Mouse (Mus musculus) neural tube, embryonic 14.5 days (tissue): Measurements from ENCODE around the gene Ttc9b. TPM values are rescaled to one million over a fixed set of nuclear protein-coding genes. Genes with fewer than 3 reads are reported as not detected.

ENCODE experiments used
- ATAC-seq: fragments of 200-750 bp; cut with Nextera tagmentation; 2 replicates; pipeline ENCODE4 v1.8.0; 2017; ENCODE audit warnings: low read depth, mild to moderate bottlenecking, moderate TSS enrichment, moderate library complexity
- H3K27ac ChIP-seq: fragments of 300-500 bp; sonication (generic); 2 replicates; pipeline ENCODE4 v1.5.1; 2014; ENCODE audit warnings: low read depth, mild to moderate bottlenecking, control low read depth, low read length, moderate library complexity, mixed read lengths
- H3K27me3 ChIP-seq: fragments of 300-500 bp; sonication (generic); 2 replicates; pipeline ENCODE4 v1.6.1; 2014; ENCODE audit warnings: low read length; ENCODE audit not compliant: control insufficient read depth, insufficient read depth
- H3K36me3 ChIP-seq: fragments of 300-500 bp; sonication (generic); 2 replicates; pipeline ENCODE4 v1.6.1; 2014; ENCODE audit warnings: low read length, mixed read lengths; ENCODE audit not compliant: control insufficient read depth, insufficient read depth
- H3K4me1 ChIP-seq: fragments of 300-500 bp; sonication (generic); 2 replicates; pipeline ENCODE4 v1.6.1; 2014; ENCODE audit warnings: low read length; ENCODE audit not compliant: control insufficient read depth, insufficient read depth
- H3K4me2 ChIP-seq: fragments of 300-500 bp; sonication (generic); 2 replicates; pipeline ENCODE4 v1.6.1; 2014; ENCODE audit warnings: mild to moderate bottlenecking, low read depth, low read length, control low read depth
- H3K4me3 ChIP-seq: fragments of 300-500 bp; sonication (generic); 2 replicates; pipeline ENCODE4 v1.5.1; 2014; ENCODE audit warnings: low read depth, low read length, control low read depth, mixed read lengths
- H3K9ac ChIP-seq: fragments of 300-500 bp; sonication (generic); replicated peaks from 2 replicates; pipeline ENCODE4 v1.6.1; 2014; ENCODE audit warnings: low read depth, mild to moderate bottlenecking, control low read depth, low read length, mixed read lengths
- H3K9me3 ChIP-seq: fragments of 300-500 bp; sonication (generic); 2 replicates; pipeline ENCODE4 v1.6.1; 2016; ENCODE audit warnings: low read length; ENCODE audit not compliant: control insufficient read depth
- WGBS: fragments of 180-500 bp; shearing (Covaris S2); extraction: QIAGEN DNeasy Blood & Tissue Kit; methylation state at CpG from one replicate; pipeline ENCODE4 v1.1.7; 2014; 5-methylcytosine and 5-hydroxymethylcytosine counted together
- polyA plus RNA-seq: library from polyadenylated mRNA; unstranded; fragments of >200 nt; fragmentation: Nextera tagmentation; extraction: Ambion mirVana; gene quantifications from 2 replicates; pipeline ENCODE4 v1.2.1, GENCODE M21; 2014

The Ttc9b gene
- polyA plus RNA-seq, 1 experiment from 2014 or later = 111 TPM

- no peak for ATAC-seq
- 37% methylated on average over 14 of the region's 14 CpGs for WGBS
- H3K4me2 ChIP-seq = peak overlapping the region; percentile 60
These were observed 34.6 kb downstream of the Ttc9b start for GRCm38 (mm10) chr7:27688246-27688788.

GRCm38 (mm10) chr7:27688815-27689612, 35.3 kb downstream of the Ttc9b start, which contains the start of gene Zfp607b:
Zfp607b (plus strand) TSS chr7:27689340.
- Histone ChIP-seq H3K36me3 (no peaks in the 10 kb centered on the region), H3K4me1 (peaks cover 12% of the 10 kb centered on the region; the same call in 1 of the 2 replicates), H3K4me3 (peak within 1 kb of the TSS; percentile 34), H3K9ac (peak within 1 kb of the TSS; percentile 37), H3K27ac (peak within 1 kb of the TSS; percentile 61; the same call in 1 of the 2 replicates), H3K27me3 (no peaks in the 10 kb centered on the region), H3K9me3 (no peaks in the 10 kb centered on the region), H3K4me2 (peak within 1 kb of the TSS; percentile 60)
- ATAC-seq = peak; percentile 99
- WGBS = under 1% methylated on average over 19 of the region's 19 CpGs

More at GRCm38 (mm10) chr7:27688246-27688788, 34.6 kb downstream of the Ttc9b start:
- H3K36me3 ChIP-seq = no peaks in the 10 kb centered on the region
- no peaks in the 10 kb centered on the region for H3K27me3 ChIP-seq
- no peak overlapping the region for H3K27ac ChIP-seq
- H3K9me3 ChIP-seq = no peaks in the 10 kb centered on the region
- H3K9ac ChIP-seq = peak overlapping the region; percentile 37
- peaks cover 12% of the 10 kb centered on the region; the same call in 1 of the 2 replicates for H3K4me1 ChIP-seq
- peak overlapping the region; percentile 34 for H3K4me3 ChIP-seq

- H3K4me1 ChIP-seq = peaks cover 9% of the 10 kb centered on the region; the same call in 1 of the 2 replicates
- H3K9me3 ChIP-seq = no peaks in the 10 kb centered on the region
- no peak overlapping the region for H3K27ac ChIP-seq
- 47% methylated on average over 5 of the region's 5 CpGs for WGBS
- no peak overlapping the region for H3K9ac ChIP-seq
- H3K27me3 ChIP-seq = no peaks in the 10 kb centered on the region
- no peak overlapping the region for H3K4me2 ChIP-seq
- no peak overlapping the region for H3K4me3 ChIP-seq
- ATAC-seq = no peak
- H3K36me3 ChIP-seq = no peaks in the 10 kb centered on the region
These were observed 37.4 kb downstream of the Ttc9b start for GRCm38 (mm10) chr7:27691076-27691475.

GRCm38 (mm10) chr7:27696711-27697110, 43.0 kb downstream of the Ttc9b start:
- H3K9ac ChIP-seq = no peak overlapping the region
- H3K4me1 ChIP-seq = no peaks in the 10 kb centered on the region
- H3K27ac ChIP-seq = no peak overlapping the region
- ATAC-seq = no peak
- 35% methylated on average over 3 of the region's 3 CpGs for WGBS
- H3K4me2 ChIP-seq = no peak overlapping the region
- no peak overlapping the region for H3K4me3 ChIP-seq
- no peaks in the 10 kb centered on the region for H3K27me3 ChIP-seq
- no peaks in the 10 kb centered on the region for H3K9me3 ChIP-seq
- H3K36me3 ChIP-seq = no peaks in the 10 kb centered on the region; the same call in 1 of the 2 replicates

Other genes starting within 250 kb of the Ttc9b start
- 3.9 and 5.6 TPM in 2 replicates for gene Sptbn4, start 206.2 kb upstream of the Ttc9b start, polyA plus RNA-seq
- gene Blvrb, start 205.9 kb upstream of the Ttc9b start, polyA plus RNA-seq = 12.1 and 23.0 TPM in 2 replicates
- gene Sertad3, start 180.1 kb upstream of the Ttc9b start, polyA plus RNA-seq = 5.7 and 10.0 TPM in 2 replicates
- gene Sertad1, start 167.0 kb upstream of the Ttc9b start, polyA plus RNA-seq = 6.1 and 10.7 TPM in 2 replicates
- 0.43 and 1.1 TPM in 2 replicates for gene Prx, start 154.6 kb upstream of the Ttc9b start, polyA plus RNA-seq
- gene Hipk4, start 130.6 kb upstream of the Ttc9b start, polyA plus RNA-seq = 1.2 and 2.1 TPM in 2 replicates
- 148 and 168 TPM in 2 replicates for gene Pld3, start 100.7 kb upstream of the Ttc9b start, polyA plus RNA-seq
- gene 2310022A10Rik, start 100.7 kb upstream of the Ttc9b start, polyA plus RNA-seq = 27.2 TPM in 2 replicates
- gene Akt2, start 62.4 kb upstream of the Ttc9b start, polyA plus RNA-seq = 44.1 and 51.4 TPM in 2 replicates
- gene Map3k10, start 20.7 kb downstream of the Ttc9b start, polyA plus RNA-seq = 17.0 and 22.3 TPM in 2 replicates
- 12.2 and 13.1 TPM in 2 replicates for gene Zfp607b, start 35.4 kb downstream of the Ttc9b start, polyA plus RNA-seq
- gene Zfp60, start 77.5 kb downstream of the Ttc9b start, polyA plus RNA-seq = 98.5 and 117 TPM in 2 replicates
- gene Zfp626, start 153.3 kb downstream of the Ttc9b start, polyA plus RNA-seq = 1.5 and 2.5 TPM in 2 replicates
- 10.2 and 11.5 TPM in 2 replicates for gene Zfp59, start 184.7 kb downstream of the Ttc9b start, polyA plus RNA-seq
- 1.0 and 1.4 TPM in 2 replicates for gene Zfp607a, start 203.6 kb downstream of the Ttc9b start, polyA plus RNA-seq